Mouse (Mus musculus) heart, postnatal 25 days (tissue): Measurements from ENCODE around the gene Trim71. TPM values are rescaled to one million over a fixed set of nuclear protein-coding genes. Genes with fewer than 3 reads are reported as not detected.

Experiments
- DNase-seq: peaks from one replicate; pipeline ENCODE4 v3.0.0; 2022; ENCODE audit warnings: low spot score
- intact Hi-C: fragments of 180-260 bp; cut with DNase I; formaldehyde crosslinking; loops from one replicate; pipeline ENCODE4 v1.15.1; 2025
- total RNA-seq, 2 experiments: library from RNA; stranded (reverse); gene quantifications; 2 replicates each; pipeline ENCODE4 v1.2.3; 2021

The Trim71 gene
- total RNA-seq, 2 experiments from 2014 or later, result not detected

GRCm38 (mm10) chr9:114560771-114561670 is 3.1 kb downstream of the Trim71 start:
- no peak for DNase-seq
- intact Hi-C loops, result no loop called here

GRCm38 (mm10) chr9:114560141-114560540 is 4.0 kb downstream of the Trim71 start:
- DNase-seq, result no peak
- intact Hi-C loops, result no loop called here

GRCm38 (mm10) chr9:114557086-114557485 is 7.1 kb downstream of the Trim71 start:
- intact Hi-C loops, result no loop called here
- no peak for DNase-seq

- intact Hi-C loops, result no loop called here
- DNase-seq, result no peak
Observed at GRCm38 (mm10) chr9:114556276-114556855, 7.8 kb downstream of the Trim71 start.

GRCm38 (mm10) chr9:114554355-114554979 is 9.7 kb downstream of the Trim71 start:
- DNase-seq, result no peak
- intact Hi-C loops, result no loop called here

- intact Hi-C loops, result no loop called here
- no peak for DNase-seq
Observed at GRCm38 (mm10) chr9:114553828-114554227, 10.3 kb downstream of the Trim71 start.

- no peak for DNase-seq
- intact Hi-C loops, result no loop called here
Observed at GRCm38 (mm10) chr9:114550033-114550432, 14.1 kb downstream of the Trim71 start.

GRCm38 (mm10) chr9:114549117-114549516 is 15.1 kb downstream of the Trim71 start:
- intact Hi-C loops, result no loop called here
- DNase-seq, result no peak

GRCm38 (mm10) chr9:114548496-114548895 is 15.7 kb downstream of the Trim71 start:
- DNase-seq, result no peak
- intact Hi-C loops, result no loop called here

- intact Hi-C loops, result no loop called here
- DNase-seq, result no peak
Observed at GRCm38 (mm10) chr9:114547643-114548077, 16.5 kb downstream of the Trim71 start.

GRCm38 (mm10) chr9:114546765-114547164 is 17.4 kb downstream of the Trim71 start:
- no peak for DNase-seq
- intact Hi-C loops, result no loop called here

- intact Hi-C loops, result no loop called here
- DNase-seq, result no peak
Observed at GRCm38 (mm10) chr9:114544754-114545393, 19.3 kb downstream of the Trim71 start.

- DNase-seq, result no peak
- intact Hi-C loops, result no loop called here
Observed at GRCm38 (mm10) chr9:114543882-114544753, 20.1 kb downstream of the Trim71 start.

GRCm38 (mm10) chr9:114541279-114541741 is 22.9 kb downstream of the Trim71 start:
- peak; percentile 23 for DNase-seq
- intact Hi-C loops, result no loop called here

GRCm38 (mm10) chr9:114538996-114539563 is 25.1 kb downstream of the Trim71 start:
- intact Hi-C loops, result no loop called here

GRCm38 (mm10) chr9:114536628-114537027 is 27.5 kb downstream of the Trim71 start:
- intact Hi-C loops, result no loop called here
- no peak for DNase-seq

More at GRCm38 (mm10) chr9:114538996-114539563, 25.1 kb downstream of the Trim71 start:
- DNase-seq, result no peak

GRCm38 (mm10) chr9:114534747-114535517 is 29.2 kb downstream of the Trim71 start:
- intact Hi-C loops, result no loop called here
- DNase-seq, result no peak

GRCm38 (mm10) chr9:114533848-114534247 is 30.3 kb downstream of the Trim71 start:
- intact Hi-C loops, result no loop called here
- no peak for DNase-seq
